Mouse (Mus musculus) CD4-positive, CD25-positive, alpha-beta regulatory T cell, adult 4 months (primary cell): ENCODE results near the gene Rsu1. TPM values are rescaled to one million over a fixed set of nuclear protein-coding genes. Genes with fewer than 3 reads are reported as not detected.

ENCODE experiments used
- ATAC-seq: one replicate; pipeline ENCODE4 v1.8.0; 2017
- polyA plus RNA-seq, 2 experiments: library from polyadenylated mRNA; unstranded; fragments of 100-300 nt; shearing (Covaris generic); gene quantifications; one replicate each; pipeline ENCODE4 v1.2.1; 2017

Rsu1 gene
- polyA plus RNA-seq, 2 experiments from 2014 or later, result 63.1 to 74.5 TPM

DNA sequence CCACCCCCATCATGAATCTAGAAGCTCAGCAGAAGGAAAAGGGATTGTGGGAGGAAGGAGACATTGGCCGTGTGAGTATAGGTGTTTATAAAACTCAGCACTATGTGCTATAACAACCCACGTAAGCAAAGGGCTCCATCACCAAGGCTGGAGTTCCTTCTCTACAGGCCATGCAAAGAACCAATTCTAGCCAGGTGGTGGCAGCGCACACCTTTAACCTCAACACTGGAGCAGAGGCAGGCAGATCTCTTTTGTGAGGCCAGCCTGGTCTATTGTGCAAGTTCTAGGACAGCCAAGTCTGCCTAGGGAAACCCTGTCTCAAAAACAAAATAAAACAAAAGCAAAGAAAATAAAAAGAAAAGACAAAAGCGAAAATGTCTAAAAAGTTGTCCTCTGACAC lies 231.4 kb downstream of the Rsu1 start:
- no peak for ATAC-seq

DNA sequence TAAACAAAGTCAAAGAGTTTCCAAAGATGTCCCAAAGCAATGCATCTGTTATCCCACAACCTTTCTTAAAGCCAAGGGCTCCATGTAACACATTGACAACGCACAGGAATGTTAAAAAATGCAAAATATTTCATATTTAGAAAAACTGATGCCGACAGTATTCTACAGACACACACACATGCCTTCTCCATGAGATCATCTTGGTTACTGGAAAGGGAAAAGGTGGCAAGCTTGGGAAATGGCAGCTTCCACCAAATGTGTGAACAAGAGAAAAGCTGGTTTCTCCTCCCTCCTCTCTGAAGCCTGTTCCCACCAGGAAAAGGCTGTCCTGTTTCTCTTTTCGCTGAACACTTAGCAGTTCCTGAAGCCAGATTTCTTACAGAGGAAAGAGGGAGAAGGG lies 232.4 kb downstream of the Rsu1 start:
- ATAC-seq, result no peak

Other genes with a start within 250 kb of the Rsu1 start
- under 1 TPM in 1 of 2 experiments, not detected in 1; 0.09 TPM for gene Cubn, start 220.4 kb upstream of the Rsu1 start, polyA plus RNA-seq